Mouse (Mus musculus) C2C12 (cell line): Measurements from ENCODE around the gene Ipmk. TPM values are rescaled to one million over a fixed set of nuclear protein-coding genes. Genes with fewer than 3 reads are reported as not detected.

Experiments used
- H3K27me3 ChIP-seq: one replicate; pipeline ENCODE4 v1.6.1; 2011; ENCODE audit not compliant: control insufficient read depth, insufficient read depth, insufficient read length
- H3K36me3 ChIP-seq: one replicate; pipeline ENCODE4 v1.6.1; 2011; ENCODE audit not compliant: control insufficient read depth, insufficient read depth
- H3K4me3 ChIP-seq: one replicate; pipeline ENCODE4 v1.5.1; 2011; ENCODE audit warnings: mild to moderate bottlenecking, control low read depth; ENCODE audit not compliant: poor library complexity, insufficient read depth, severe bottlenecking
- H3K79me2 ChIP-seq: one replicate; pipeline ENCODE4 v1.6.1; 2011; ENCODE audit not compliant: control insufficient read depth, insufficient read depth
- H3K79me3 ChIP-seq: one replicate; pipeline ENCODE4 v1.6.1; 2011; ENCODE audit warnings: low read depth, control low read depth
- H3ac ChIP-seq: one replicate; pipeline ENCODE3; 2011; ENCODE audit warnings: low read depth; ENCODE audit not compliant: control insufficient read depth, insufficient read length
- CEBPB ChIP-seq: IDR thresholded peaks from one replicate; pipeline ENCODE4 v1.6.1; 2011; ENCODE audit warnings: low read depth, mild to moderate bottlenecking, control low read depth, moderate library complexity
- CTCF ChIP-seq: IDR thresholded peaks from one replicate; pipeline ENCODE4 v1.5.1; 2011; ENCODE audit not compliant: control insufficient read depth, insufficient read depth, insufficient read length
- FOSL1 ChIP-seq: IDR thresholded peaks from one replicate; pipeline ENCODE4 v1.8.0; 2011; ENCODE audit warnings: mild to moderate bottlenecking, low read length; ENCODE audit not compliant: poor library complexity, insufficient read depth, severe bottlenecking
- MAX ChIP-seq: IDR thresholded peaks from one replicate; pipeline ENCODE4 v1.6.1; 2011; ENCODE audit warnings: mild to moderate bottlenecking, control low read depth
- MYOD1 ChIP-seq: IDR thresholded peaks from one replicate; pipeline ENCODE4 v1.6.1; 2011; ENCODE audit warnings: low read depth; ENCODE audit not compliant: control insufficient read depth, insufficient read length
- MYOG ChIP-seq: IDR thresholded peaks from one replicate; pipeline ENCODE4 v1.6.1; 2011; ENCODE audit not compliant: control insufficient read depth, insufficient read length; ENCODE audit errors: extremely low read depth
- USF1 ChIP-seq: IDR thresholded peaks from one replicate; pipeline ENCODE4 v1.6.1; 2011; ENCODE audit warnings: low read depth, mild to moderate bottlenecking, control low read depth, moderate library complexity
- polyA plus RNA-seq: library from polyadenylated mRNA; unstranded; fragments of >200 nt; fragmentation: generic; extraction: Trizol; gene quantifications from one replicate; pipeline ENCODE4 v1.2.1, GENCODE M21; 2012; ENCODE audit warnings: missing spikeins

Ipmk gene
- polyA plus RNA-seq, 1 experiment, result 9.2 TPM

DNA sequence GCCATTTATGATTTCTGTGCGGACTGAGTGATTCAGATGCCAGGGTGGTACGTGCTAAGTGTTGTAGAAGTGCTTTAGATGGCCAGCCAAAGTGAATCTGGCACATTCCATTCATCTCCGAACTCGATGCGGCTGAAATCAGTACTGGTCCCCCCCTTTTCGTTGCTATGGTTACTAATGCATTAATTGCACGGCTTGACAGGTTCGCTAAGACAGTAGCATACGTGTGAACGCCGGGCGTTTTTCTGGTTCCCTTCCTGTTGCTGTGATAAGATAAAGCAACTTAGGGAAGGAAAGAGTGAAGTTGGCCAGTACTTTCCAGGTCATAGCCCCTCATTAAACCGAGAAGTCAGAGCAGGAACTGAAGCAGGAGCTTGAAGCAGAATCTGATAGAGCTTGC is 122.2 kb downstream of the Ipmk start:
- TF ChIP-seq CTCF (no peak), MAX (no peak), MYOG (no peak), USF1 (no peak), MYOD1 (no peak), CEBPB (no peak), FOSL1 (no peak)
- no peak overlapping the region for H3ac ChIP-seq
- H3K79me2 ChIP-seq, result no peaks in the 10 kb centered on the region
- no peaks in the 10 kb centered on the region for H3K79me3 ChIP-seq
- H3K4me3 ChIP-seq, result no peak overlapping the region
- peaks cover 8% of the 10 kb centered on the region for H3K27me3 ChIP-seq
- H3K36me3 ChIP-seq, result no peaks in the 10 kb centered on the region

DNA sequence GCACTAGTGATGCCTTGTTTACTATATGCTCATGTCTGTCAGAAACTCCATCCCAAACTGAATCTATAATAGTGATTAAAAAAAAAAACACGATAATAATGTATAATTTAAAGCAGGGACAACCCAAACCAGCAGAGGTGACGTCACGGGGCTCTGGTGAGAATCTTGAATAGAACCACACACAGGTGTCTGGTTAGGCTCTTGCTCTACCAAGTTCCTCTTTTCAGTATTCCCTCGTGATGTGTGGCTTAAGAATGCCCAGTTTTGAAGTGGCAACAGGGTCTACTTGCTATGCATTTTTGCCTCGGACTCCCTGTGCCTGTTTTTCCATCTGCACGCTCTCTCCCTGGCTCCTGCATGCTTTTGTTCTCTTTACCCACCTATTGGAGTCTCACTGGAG is 124.5 kb downstream of the Ipmk start:
- no peaks in the 10 kb centered on the region for H3K36me3 ChIP-seq
- H3K79me3 ChIP-seq, result no peaks in the 10 kb centered on the region
- no peak overlapping the region for H3ac ChIP-seq
- TF ChIP-seq CEBPB, result no peak
- no peak for TF ChIP-seq USF1
- no peak for TF ChIP-seq MAX
- no peak for TF ChIP-seq FOSL1
- TF ChIP-seq CTCF, result no peak
- TF ChIP-seq MYOG, result no peak
- no peak for TF ChIP-seq MYOD1
- peaks cover 9% of the 10 kb centered on the region for H3K27me3 ChIP-seq
- no peak overlapping the region for H3K4me3 ChIP-seq
- no peaks in the 10 kb centered on the region for H3K79me2 ChIP-seq

DNA sequence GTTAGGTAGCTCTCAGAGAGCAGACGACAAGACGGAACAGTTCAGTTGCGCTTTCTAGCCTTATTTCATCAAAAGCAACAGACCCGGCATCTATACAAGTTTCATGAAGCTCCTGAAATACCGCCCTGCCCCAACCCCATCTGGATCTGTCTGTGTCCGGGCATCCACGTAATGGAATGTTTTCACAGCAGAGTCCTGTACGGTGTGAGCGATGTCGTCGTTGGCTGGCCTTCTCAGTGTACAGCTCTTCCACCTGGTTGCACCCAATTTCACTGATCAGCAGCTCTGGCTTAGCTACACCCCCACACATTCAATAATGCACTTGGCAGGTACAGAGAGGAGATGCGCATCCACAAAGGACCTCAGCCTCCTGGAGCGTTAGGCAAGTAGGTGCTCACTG is 126.0 kb downstream of the Ipmk start:
- Histone ChIP-seq H3K4me3 (no peak overlapping the region), H3K27me3 (peaks cover 21% of the 10 kb centered on the region), H3K79me3 (no peaks in the 10 kb centered on the region), H3K79me2 (no peaks in the 10 kb centered on the region), H3ac (no peak overlapping the region), H3K36me3 (no peaks in the 10 kb centered on the region)
- TF ChIP-seq FOSL1, result no peak
- TF ChIP-seq CEBPB, result no peak
- no peak for TF ChIP-seq CTCF
- no peak for TF ChIP-seq USF1
- no peak for TF ChIP-seq MYOD1
- TF ChIP-seq MYOG, result no peak
- TF ChIP-seq MAX, result no peak

DNA sequence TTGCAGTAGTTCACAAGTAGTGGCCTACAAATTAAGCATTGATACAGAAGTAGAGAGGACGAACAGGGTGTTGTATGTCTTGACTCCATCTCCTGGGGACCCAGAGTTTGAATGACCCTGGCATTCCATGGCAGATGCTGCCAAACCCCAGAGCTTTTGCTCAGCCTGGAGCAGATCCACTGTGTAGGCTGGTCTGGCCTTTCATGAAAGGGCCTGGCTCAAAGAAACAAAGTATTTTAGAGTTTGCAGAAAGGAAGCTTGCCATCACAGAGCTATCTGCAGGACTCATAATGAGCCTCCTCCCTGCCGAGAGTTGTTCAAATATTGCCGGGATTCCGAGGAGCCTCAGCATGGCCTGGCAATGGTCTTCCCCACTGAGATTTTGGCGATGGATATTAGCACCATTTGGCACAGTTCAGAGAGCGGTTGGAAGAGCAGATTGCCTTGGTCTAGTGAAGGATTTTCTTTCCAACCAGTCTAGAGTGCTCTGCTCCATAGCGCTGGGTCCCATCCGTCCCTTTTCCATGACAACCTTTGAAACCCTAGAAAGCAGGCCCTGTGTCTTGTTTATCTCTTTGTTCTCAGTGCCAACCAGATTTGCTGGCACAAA is 129.0 kb downstream of the Ipmk start:
- Histone ChIP-seq H3K4me3 (no peak overlapping the region), H3K79me2 (no peaks in the 10 kb centered on the region), H3ac (no peak overlapping the region), H3K36me3 (no peaks in the 10 kb centered on the region), H3K27me3 (peaks cover 22% of the 10 kb centered on the region), H3K79me3 (no peaks in the 10 kb centered on the region)
- no peak for TF ChIP-seq MYOG
- TF ChIP-seq USF1, result no peak
- no peak for TF ChIP-seq CTCF
- TF ChIP-seq MAX, result no peak
- TF ChIP-seq MYOD1, result no peak
- no peak for TF ChIP-seq FOSL1
- no peak for TF ChIP-seq CEBPB

DNA sequence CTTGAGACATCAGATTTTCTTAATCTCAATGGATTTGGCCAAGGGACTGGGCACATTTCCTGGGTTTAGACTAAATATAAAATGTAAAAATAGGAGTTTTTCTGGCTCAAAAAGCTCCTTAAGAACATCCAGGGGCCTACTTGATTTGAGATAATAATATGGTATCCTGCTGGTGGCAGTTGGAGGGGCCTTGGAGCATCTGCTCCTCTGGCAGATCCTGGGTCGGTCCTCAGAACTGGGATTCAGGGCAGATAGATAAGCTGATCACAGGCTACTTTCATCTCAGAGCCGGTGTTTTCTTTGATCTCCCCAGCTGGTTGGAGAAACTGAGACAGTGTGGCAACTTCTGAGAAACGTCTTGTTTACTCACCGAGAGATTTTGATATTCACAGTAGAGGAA is 129.6 kb downstream of the Ipmk start:
- Histone ChIP-seq H3K79me3 (no peaks in the 10 kb centered on the region), H3K79me2 (no peaks in the 10 kb centered on the region), H3K4me3 (no peak overlapping the region), H3K36me3 (no peaks in the 10 kb centered on the region), H3K27me3 (peaks cover 22% of the 10 kb centered on the region), H3ac (no peak overlapping the region)
- TF ChIP-seq MAX, result no peak
- TF ChIP-seq MYOD1, result no peak
- no peak for TF ChIP-seq MYOG
- no peak for TF ChIP-seq CEBPB
- no peak for TF ChIP-seq FOSL1
- no peak for TF ChIP-seq CTCF
- no peak for TF ChIP-seq USF1
